Mouse (Mus musculus) thymus, adult 2 months (tissue): ENCODE results near the gene Fcrl5.

Source experiments
- CTCF ChIP-seq: fragments of 200-500 bp; IDR thresholded peaks from 2 replicates; pipeline ENCODE4 v1.5.1; 2012; ENCODE audit warnings: mild to moderate bottlenecking, control low read depth, low read length, moderate library complexity, borderline replicate concordance; ENCODE audit not compliant: control insufficient read depth, poor library complexity, insufficient read depth; ENCODE audit errors: extremely low read depth
- POLR2A ChIP-seq: fragments of 200-500 bp; IDR thresholded peaks from 2 replicates; pipeline ENCODE4 v1.6.1; 2012; ENCODE audit warnings: mild to moderate bottlenecking, low read length, control low read depth, moderate library complexity; ENCODE audit not compliant: control insufficient read depth, poor library complexity, insufficient read depth; ENCODE audit errors: extremely low read depth

GRCm38 (mm10) chr3:87525837-87526570 lies 90.4 kb downstream of the Fcrl5 start:
- TF ChIP-seq CTCF, result no peak
- no peak for TF ChIP-seq POLR2A
